Mouse (Mus musculus): ENCODE measurements at regions not wholly inside any gene's neighbourhood (a gene's known extent, or its start where the extent isn't known, plus 50 kb on each side); places are given as distances from the start of the nearest gene placed in this dataset.

DNA sequence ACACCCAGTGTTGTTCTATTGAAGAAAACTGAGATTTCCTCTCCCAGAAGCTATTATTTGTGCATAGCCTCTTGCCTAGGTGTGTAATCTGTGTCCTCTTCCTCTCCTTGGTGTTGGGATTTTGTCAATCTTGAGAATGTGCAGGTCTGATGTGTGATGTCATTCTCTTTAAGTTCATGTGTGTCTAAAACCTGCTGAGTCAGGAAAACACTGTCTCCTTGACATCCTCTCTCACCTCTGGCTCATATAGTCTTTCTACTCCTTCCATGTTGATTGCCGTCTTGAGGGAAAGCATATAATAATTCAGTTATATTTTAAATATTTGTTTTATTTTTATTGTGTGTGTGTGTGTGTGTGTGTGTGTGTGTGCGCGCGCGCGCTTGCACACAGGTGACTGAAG lies 84.6 kb upstream of the Plxna4 start:
- intact Hi-C loops (cut with DNase I): no loop called here

GRCm38 (mm10) chr6:32659743-32660142 lies 71.8 kb upstream of the Plxna4 start:
- Histone ChIP-seq H3K4me3 (no peak overlapping the region), H3K27ac (no peak overlapping the region)
- no peak for DNase-seq
- intact Hi-C loops (cut with DNase I): no loop called here
- TF ChIP-seq CTCF (IDR thresholded peaks at IDR 0.05): no peak

More for the DNA sequence above, 84.6 kb upstream of the Plxna4 start:
- H3K4me3 ChIP-seq: no peak overlapping the region
- no peak for DNase-seq
- no peak overlapping the region for H3K27ac ChIP-seq
- no peak for TF ChIP-seq CTCF (IDR thresholded peaks at IDR 0.05)

DNA sequence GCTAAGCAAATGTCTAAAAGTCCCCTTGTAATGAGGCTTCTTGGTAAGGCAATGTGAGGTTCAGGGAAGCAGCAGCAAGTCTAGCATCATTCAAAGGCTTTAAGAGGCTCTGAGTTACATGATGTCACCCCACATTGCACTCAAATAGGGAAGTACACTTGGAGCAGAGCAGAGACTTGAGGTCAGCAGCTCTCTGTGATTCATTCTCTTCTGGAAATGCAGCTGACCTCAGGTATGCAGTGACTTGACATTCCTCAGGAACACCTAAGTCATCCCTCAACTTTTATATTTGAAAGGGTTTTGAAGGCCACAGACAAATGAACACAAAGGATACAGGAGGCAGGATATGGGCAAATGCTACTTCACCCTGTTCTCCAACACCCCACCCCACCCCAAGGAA lies 69.4 kb upstream of the Plxna4 start:
- H3K27ac ChIP-seq: no peak overlapping the region
- intact Hi-C loops (cut with DNase I): no loop called here
- no peak for TF ChIP-seq CTCF (IDR thresholded peaks at IDR 0.05)
- no peak for DNase-seq
- H3K4me3 ChIP-seq: no peak overlapping the region

DNA sequence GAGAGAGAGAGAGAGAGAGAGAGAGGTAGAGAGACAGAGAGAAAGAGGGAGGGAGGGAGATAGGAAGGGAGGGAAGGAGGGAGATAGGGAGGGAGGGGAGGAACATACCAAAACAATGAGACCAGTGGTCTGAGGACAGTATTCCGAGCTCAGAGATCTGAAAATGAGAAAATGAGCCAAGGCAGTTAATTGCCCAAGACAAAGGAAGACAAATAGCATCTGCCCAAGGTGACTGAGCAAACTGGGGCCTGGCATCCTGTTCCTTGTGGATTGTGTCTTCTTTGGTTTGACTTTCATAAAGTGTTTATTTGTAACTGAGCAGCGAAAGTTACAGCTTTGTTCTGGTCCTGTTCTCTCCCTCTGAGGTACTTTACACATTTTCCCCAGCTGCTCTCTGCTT lies 66.2 kb upstream of the Plxna4 start:
- Histone ChIP-seq H3K4me3 (no peak overlapping the region), H3K27ac (no peak overlapping the region)
- TF ChIP-seq CTCF (IDR thresholded peaks at IDR 0.05): no peak
- DNase-seq: no peak
- intact Hi-C loops (cut with DNase I): no loop called here

DNA sequence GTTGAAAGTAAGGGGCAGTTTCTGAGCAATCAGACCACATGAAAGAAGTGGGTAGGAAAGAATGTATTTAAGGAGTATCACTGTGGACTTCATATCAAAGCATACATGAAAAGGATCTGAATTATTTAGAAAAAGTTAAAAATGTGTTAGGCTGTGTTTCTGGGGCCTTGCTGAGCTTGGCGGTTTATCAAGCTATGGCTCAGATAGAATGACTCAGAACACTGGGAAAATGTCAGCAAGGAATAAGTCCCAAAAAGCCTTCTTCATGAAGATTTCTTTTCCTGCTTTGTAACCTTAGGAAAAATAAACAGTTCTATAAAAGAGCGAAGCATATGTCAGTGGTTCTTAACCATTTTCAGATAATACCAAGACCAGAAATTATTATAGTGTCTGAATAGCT lies 56.0 kb upstream of the Plxna4 start:
- H3K4me3 ChIP-seq: no peak overlapping the region
- no peak for TF ChIP-seq CTCF (IDR thresholded peaks at IDR 0.05)

GRCm38 (mm10) chr6:32638843-32639242 lies 50.9 kb upstream of the Plxna4 start:
- no peak overlapping the region for H3K4me3 ChIP-seq
- no peak for DNase-seq
- intact Hi-C loops (cut with DNase I): no loop called here
- TF ChIP-seq CTCF (IDR thresholded peaks at IDR 0.05): no peak
- H3K27ac ChIP-seq: no peak overlapping the region

More for the DNA sequence above, 56.0 kb upstream of the Plxna4 start:
- no peak overlapping the region for H3K27ac ChIP-seq
- intact Hi-C loops (cut with DNase I): no loop called here
- DNase-seq: no peak

Measured in gastrocnemius, adult 2 months (tissue).